Mouse (Mus musculus) liver, embryonic 13.5 days (tissue): ENCODE data around the gene Stk19. TPM values are rescaled to one million over a fixed set of nuclear protein-coding genes. Genes with fewer than 3 reads are reported as not detected.

Source experiments
- ATAC-seq: fragments of 200-750 bp; cut with Nextera tagmentation; 2 replicates; pipeline ENCODE4 v1.8.0; 2017; ENCODE audit warnings: low read depth, mild to moderate bottlenecking, moderate number of reproducible peaks, moderate library complexity
- DNase-seq: peaks from one replicate; pipeline ENCODE4 v3.0.0; 2022
- H3K27ac ChIP-seq: fragments of 300-500 bp; sonication (generic); 2 replicates; pipeline ENCODE4 v1.5.1; 2015; ENCODE audit warnings: moderate library complexity, mild to moderate bottlenecking, inconsistent platforms
- H3K27me3 ChIP-seq: fragments of 300-500 bp; sonication (generic); 2 replicates; pipeline ENCODE4 v1.6.1; 2015; ENCODE audit warnings: mild to moderate bottlenecking, inconsistent platforms
- H3K36me3 ChIP-seq: fragments of 300-500 bp; sonication (generic); 2 replicates; pipeline ENCODE4 v1.6.1; 2015; ENCODE audit warnings: mild to moderate bottlenecking, inconsistent platforms
- H3K4me1 ChIP-seq: fragments of 300-500 bp; sonication (generic); replicated peaks from 2 replicates; pipeline ENCODE4 v1.6.1; 2015; ENCODE audit warnings: inconsistent platforms
- H3K4me2 ChIP-seq: fragments of 300-500 bp; sonication (generic); 2 replicates; pipeline ENCODE4 v1.6.1; 2015; ENCODE audit warnings: inconsistent platforms, mild to moderate bottlenecking, moderate library complexity
- H3K4me3 ChIP-seq: fragments of 300-500 bp; sonication (generic); replicated peaks from 2 replicates; pipeline ENCODE4 v1.5.1; 2015; ENCODE audit warnings: mild to moderate bottlenecking, inconsistent platforms
- H3K9ac ChIP-seq: fragments of 300-500 bp; sonication (generic); 2 replicates; pipeline ENCODE4 v1.6.1; 2015; ENCODE audit warnings: mild to moderate bottlenecking, inconsistent platforms
- H3K9me3 ChIP-seq: fragments of 300-500 bp; sonication (generic); replicated peaks from 2 replicates; pipeline ENCODE4 v1.6.1; 2016; ENCODE audit warnings: inconsistent platforms
- WGBS: fragments of 180-500 bp; shearing (Covaris S2); methylation state at CpG from one replicate; pipeline ENCODE4 v1.1.7; 2015; ENCODE audit not compliant: insufficient replicate concordance; 5-methylcytosine and 5-hydroxymethylcytosine counted together
- polyA plus RNA-seq: library from polyadenylated mRNA; unstranded; fragments of >200 nt; fragmentation: Nextera tagmentation; extraction: Ambion mirVana; gene quantifications from 2 replicates; pipeline ENCODE4 v1.2.1, GENCODE M21; 2015

Gene Stk19
- polyA plus RNA-seq, result 19.9 and 20.2 TPM in 2 replicates

DNA sequence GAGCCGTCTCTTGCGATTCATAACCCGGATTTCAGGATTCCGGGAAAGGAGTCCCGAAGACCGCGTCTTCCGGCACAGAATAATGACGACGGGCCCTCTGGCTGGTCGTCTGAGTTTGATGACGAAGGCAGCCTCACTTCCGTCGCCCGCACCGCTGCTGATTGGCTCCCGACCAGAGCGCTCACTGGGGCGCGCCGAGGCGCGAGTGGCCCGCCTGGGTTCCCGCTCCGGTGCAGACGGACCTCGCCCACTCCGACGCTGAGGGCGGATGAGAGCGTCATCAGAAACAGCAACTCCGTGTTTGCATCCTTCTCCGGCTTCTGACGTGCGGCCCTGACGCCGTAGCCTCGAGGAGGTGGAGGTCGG is at the start of gene Stk19, which contains the start of gene Dxo:
Gene Stk19, minus strand, starts transcription at position 90 of the 366 bp plus-strand sequence.
Gene Dxo, plus strand, starts transcription at position 164 of the 366 bp plus-strand sequence.
- Histone ChIP-seq H3K27me3 (no peaks in the 10 kb centered on the region), H3K9ac (peak within 1 kb of the TSS; percentile 85), H3K27ac (peak within 1 kb of the TSS; percentile 82), H3K4me3 (peak within 1 kb of the TSS; percentile 83), H3K4me1 (peaks cover 52% of the 10 kb centered on the region), H3K4me2 (peak within 1 kb of the TSS; percentile 99), H3K9me3 (no peaks in the 10 kb centered on the region), H3K36me3 (peaks cover 60% of the 10 kb centered on the region)
- ATAC-seq, result peak; percentile 93
- DNase-seq, result peak; percentile 96
- under 1% methylated on average over 40 of the region's 40 CpGs for WGBS

DNA sequence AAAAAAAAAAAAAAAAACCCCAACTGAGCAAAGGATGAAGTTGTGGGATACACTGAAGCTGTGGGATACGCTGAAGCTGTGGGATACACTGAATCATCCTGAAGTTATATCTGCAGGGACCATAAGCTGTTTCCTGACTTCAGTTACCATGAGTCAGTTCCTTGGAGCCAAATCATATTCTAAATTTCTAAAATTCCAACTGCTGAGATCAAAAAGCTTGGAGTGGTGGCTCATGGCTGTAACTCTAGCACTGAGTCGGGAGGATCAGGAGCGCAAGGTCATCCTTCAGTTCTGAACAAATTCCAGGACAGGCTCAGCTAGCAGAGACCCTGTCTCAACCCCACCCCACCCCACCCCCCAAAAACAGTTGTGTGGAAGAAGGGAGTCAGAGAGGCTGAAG is 48.9 kb upstream of the Stk19 start:
- Histone ChIP-seq H3K4me2 (no peak overlapping the region), H3K4me3 (no peak overlapping the region), H3K27ac (no peak overlapping the region), H3K36me3 (no peaks in the 10 kb centered on the region), H3K27me3 (no peaks in the 10 kb centered on the region), H3K9me3 (no peaks in the 10 kb centered on the region), H3K4me1 (peaks cover 37% of the 10 kb centered on the region), H3K9ac (no peak overlapping the region)
- 70% methylated on average over 3 of the region's 3 CpGs for WGBS
- ATAC-seq (no peak), DNase-seq (no peak)

DNA sequence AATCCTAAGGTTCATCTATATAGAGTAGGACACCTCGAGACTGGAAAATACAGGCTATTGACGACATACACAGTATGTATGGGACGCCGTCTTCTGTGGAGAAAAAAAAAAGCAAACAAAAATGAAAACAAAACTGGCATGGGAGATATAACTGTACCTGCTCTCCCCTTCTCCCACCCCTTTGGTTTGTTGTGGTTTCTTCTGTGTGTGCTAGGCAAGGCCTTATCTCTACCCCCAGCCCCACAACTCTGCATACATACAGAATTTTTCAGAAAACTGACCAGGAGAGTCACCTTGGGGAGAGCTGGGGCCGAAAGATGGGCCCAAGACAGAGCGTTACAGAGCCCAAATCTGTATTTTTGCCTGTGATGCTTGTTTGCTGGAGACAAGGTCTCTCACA is 48.0 kb upstream of the Stk19 start:
- WGBS, result 30% methylated on average over 6 of the region's 6 CpGs
- ATAC-seq, result peak; percentile 40; the same call in 1 of the 2 replicates
- Histone ChIP-seq H3K4me2 (0 out of 2 replicates have a peak overlapping the region, but pooled peaks have one; percentile 2), H3K4me1 (peaks cover 37% of the 10 kb centered on the region), H3K9me3 (no peaks in the 10 kb centered on the region), H3K9ac (no peak overlapping the region), H3K27me3 (no peaks in the 10 kb centered on the region), H3K36me3 (no peaks in the 10 kb centered on the region), H3K27ac (no peak overlapping the region), H3K4me3 (no peak overlapping the region)
- no peak for DNase-seq

DNA sequence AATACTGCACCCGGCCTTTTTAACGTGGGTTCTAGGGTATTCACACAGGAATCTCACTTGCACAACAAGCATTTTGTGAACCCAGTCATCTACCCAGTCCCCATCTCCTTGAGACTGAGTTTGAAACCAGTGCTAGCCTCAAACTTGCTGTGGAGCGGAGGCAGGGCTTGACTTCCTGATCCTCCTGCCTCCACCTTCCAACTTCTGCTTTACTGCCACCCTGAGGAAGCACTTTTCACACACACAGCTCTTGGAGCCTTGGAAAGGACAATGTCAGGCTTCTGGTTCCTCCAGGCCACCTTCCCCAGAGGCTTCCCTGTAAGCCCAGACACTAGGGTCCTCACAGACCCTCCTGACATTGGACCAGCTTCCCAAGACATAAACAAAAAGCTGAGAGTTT is 46.6 kb upstream of the Stk19 start:
- Histone ChIP-seq H3K9ac (no peak overlapping the region), H3K9me3 (no peaks in the 10 kb centered on the region), H3K4me3 (no peak overlapping the region), H3K36me3 (no peaks in the 10 kb centered on the region), H3K4me1 (peaks cover 37% of the 10 kb centered on the region), H3K4me2 (no peak overlapping the region), H3K27ac (no peak overlapping the region), H3K27me3 (no peaks in the 10 kb centered on the region)
- ATAC-seq (no peak), DNase-seq (no peak)
- 55% methylated on average over 3 of the region's 3 CpGs for whole genome bisulfite sequencing

DNA sequence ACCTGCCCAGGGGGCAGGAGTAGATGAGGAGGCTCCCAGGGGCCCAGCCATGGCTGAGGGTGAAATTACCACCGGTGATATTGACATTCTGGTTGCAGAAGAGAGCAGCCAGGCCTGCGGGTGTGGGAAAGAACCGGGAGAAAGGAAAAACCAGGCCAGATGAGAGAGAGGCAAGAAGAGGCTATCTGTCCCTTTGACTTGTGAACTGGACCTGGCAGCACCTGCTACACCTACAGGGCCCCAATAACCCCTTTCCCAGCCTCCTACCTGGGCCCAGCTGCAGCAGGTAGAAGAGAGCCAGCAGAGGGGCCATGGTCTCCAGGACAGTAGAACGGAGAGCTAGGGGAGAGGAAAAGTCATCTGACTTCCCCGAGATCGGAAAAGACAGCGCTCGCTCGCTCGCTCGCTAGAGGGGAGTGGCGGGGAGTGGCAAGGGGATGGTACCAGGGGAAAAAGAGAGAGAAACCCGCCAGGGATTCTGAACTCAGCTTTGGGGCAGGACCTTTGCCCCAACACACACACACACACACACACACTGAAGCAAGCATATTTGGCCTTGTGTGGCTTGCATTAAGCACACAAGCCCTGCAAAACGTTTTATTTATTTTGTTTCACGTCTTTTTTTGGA is 45.1 kb upstream of the Stk19 start, which contains the start of gene Gm20547:
Gene Gm20547, minus strand, starts transcription at position 360 of the 628 bp plus-strand sequence.
- H3K9ac ChIP-seq, result peak within 1 kb of the TSS; percentile 36
- H3K27ac ChIP-seq, result peak within 1 kb of the TSS; percentile 29; the same call in 1 of the 2 replicates
- no peak for DNase-seq
- ATAC-seq, result peak; percentile 55; the same call in 1 of the 2 replicates
- peak within 1 kb of the TSS; percentile 44 for H3K4me3 ChIP-seq
- H3K4me2 ChIP-seq, result peak within 1 kb of the TSS; percentile 59
- H3K4me1 ChIP-seq, result peaks cover 37% of the 10 kb centered on the region
- WGBS, result 24% methylated on average over 15 of the region's 15 CpGs
- no peaks in the 10 kb centered on the region for H3K36me3 ChIP-seq
- no peaks in the 10 kb centered on the region for H3K9me3 ChIP-seq
- H3K27me3 ChIP-seq, result no peaks in the 10 kb centered on the region

DNA sequence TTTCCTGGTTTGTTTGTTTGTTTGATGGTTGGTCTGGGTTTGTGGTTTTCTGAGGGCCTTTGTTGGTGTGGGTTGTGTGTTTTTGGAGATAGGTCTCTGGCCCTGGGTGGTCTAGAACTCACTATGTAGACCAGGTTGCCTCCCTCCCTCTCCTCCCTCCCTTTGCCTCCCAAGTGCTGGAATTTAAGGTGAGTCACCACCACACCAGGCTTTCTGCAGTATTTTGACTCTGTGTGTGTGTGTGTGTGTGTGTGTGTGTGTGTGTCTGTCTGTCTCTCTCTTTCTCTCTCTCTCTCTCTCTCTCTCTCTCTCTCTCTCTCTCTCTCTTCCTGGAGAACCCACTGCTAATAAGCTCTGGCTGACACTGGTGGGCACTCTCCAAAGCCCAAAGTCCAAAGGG is 44.4 kb upstream of the Stk19 start:
- ATAC-seq, result no peak

DNA sequence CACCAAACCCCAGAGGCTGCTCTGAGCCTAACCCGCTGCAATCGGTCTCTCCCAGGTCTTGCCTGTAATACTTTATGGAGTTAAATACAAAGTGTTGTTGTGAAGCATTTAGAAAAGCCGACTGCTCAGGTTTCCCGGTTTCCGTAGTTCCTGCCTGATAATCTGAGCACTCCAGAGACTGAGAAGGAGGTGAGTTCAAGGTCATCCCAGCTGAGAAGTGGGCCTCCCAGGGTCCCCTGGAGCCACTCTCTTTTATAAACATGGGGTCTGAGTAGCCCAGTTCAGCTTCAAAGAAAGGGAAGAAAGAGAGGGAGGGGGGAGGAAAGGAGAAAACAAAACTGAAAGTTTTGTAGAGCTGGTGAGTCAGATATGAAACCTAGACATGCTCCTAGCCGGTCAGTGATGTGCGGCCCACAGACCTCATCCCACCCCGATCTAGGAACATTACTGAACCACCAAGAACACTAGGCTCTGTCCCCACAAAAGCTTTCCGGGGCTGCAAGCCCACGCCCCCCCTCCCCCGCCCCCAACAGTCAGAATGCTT is 42.7 kb upstream of the Stk19 start, which contains the start of gene Zbtb12:
Gene Zbtb12, plus strand, starts transcription at position 148 of the 544 bp plus-strand sequence.
- Histone ChIP-seq H3K27ac (no peak within 1 kb of the TSS), H3K36me3 (no peaks in the 10 kb centered on the region), H3K9me3 (no peaks in the 10 kb centered on the region), H3K27me3 (no peaks in the 10 kb centered on the region), H3K4me3 (no peak within 1 kb of the TSS), H3K9ac (no peak within 1 kb of the TSS), H3K4me1 (peaks cover 21% of the 10 kb centered on the region), H3K4me2 (no peak within 1 kb of the TSS)
- 57% methylated on average over 11 of the region's 11 CpGs for WGBS
- ATAC-seq, result no peak
- DNase-seq, result no peak

More for the DNA sequence above, 44.4 kb upstream of the Stk19 start:
- Histone ChIP-seq H3K36me3 (no peaks in the 10 kb centered on the region), H3K27ac (no peak overlapping the region), H3K4me3 (peak overlapping the region; percentile 44), H3K27me3 (no peaks in the 10 kb centered on the region), H3K4me1 (peaks cover 37% of the 10 kb centered on the region), H3K9me3 (no peaks in the 10 kb centered on the region), H3K9ac (no peak overlapping the region), H3K4me2 (peak overlapping the region; percentile 59)
- DNase-seq, result no peak

DNA sequence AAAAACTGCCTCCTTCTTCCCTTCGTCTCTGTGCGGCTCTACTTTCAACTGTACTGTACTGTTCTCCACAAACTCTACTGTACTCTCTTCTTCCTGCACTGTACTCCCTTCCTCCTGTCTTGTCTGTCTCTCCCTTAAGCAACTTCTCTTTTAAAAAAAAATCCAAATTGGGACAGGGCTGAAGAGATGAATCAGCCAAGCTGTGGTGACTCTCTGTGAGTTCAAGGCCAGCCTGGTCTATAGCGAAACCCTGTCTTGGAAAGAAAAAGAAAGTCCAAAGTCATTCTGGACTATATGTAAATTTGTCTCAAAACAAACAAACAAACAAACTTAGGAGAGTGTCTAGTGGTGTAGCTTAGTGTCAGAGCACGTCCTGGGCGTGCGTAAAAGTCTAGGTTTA is 37.6 kb upstream of the Stk19 start:
- Histone ChIP-seq H3K4me2 (no peak overlapping the region), H3K9ac (no peak overlapping the region), H3K4me1 (no peaks in the 10 kb centered on the region; the same call in 1 of the 2 replicates), H3K27me3 (no peaks in the 10 kb centered on the region; the same call in 1 of the 2 replicates), H3K36me3 (no peaks in the 10 kb centered on the region), H3K4me3 (no peak overlapping the region), H3K27ac (no peak overlapping the region), H3K9me3 (no peaks in the 10 kb centered on the region)
- no peak for DNase-seq
- no peak for ATAC-seq
- 70% methylated on average over 6 of the region's 6 CpGs for WGBS

DNA sequence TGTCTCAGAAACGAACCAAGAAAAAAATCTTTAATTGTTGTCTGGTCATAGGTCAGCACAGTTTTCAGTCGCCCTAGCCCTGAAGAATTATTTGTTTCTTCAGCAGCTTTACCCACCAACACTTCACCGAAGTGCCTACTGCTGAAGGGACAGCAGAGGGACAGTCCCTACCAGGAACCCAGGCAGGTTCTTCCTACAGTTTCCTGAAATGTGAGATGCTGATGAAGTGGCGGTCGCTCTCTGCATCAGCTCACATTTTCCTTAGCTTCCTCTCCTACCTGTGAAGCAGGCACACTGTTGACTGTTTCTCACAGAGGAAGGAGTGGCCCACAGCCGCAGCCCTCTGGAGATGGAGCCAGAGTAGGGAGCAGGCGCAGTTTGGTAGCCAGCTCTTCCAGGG is 29.2 kb upstream of the Stk19 start:
- Histone ChIP-seq H3K4me1 (peaks cover 4% of the 10 kb centered on the region), H3K4me2 (no peak overlapping the region), H3K4me3 (no peak overlapping the region), H3K27ac (no peak overlapping the region), H3K9me3 (no peaks in the 10 kb centered on the region), H3K36me3 (no peaks in the 10 kb centered on the region), H3K9ac (no peak overlapping the region), H3K27me3 (0 out of 2 replicates have a peak, but pooled peaks cover 6% of the 10 kb centered on the region)
- no peak for DNase-seq
- ATAC-seq, result no peak
- WGBS, result 43% methylated on average over 7 of the region's 7 CpGs

DNA sequence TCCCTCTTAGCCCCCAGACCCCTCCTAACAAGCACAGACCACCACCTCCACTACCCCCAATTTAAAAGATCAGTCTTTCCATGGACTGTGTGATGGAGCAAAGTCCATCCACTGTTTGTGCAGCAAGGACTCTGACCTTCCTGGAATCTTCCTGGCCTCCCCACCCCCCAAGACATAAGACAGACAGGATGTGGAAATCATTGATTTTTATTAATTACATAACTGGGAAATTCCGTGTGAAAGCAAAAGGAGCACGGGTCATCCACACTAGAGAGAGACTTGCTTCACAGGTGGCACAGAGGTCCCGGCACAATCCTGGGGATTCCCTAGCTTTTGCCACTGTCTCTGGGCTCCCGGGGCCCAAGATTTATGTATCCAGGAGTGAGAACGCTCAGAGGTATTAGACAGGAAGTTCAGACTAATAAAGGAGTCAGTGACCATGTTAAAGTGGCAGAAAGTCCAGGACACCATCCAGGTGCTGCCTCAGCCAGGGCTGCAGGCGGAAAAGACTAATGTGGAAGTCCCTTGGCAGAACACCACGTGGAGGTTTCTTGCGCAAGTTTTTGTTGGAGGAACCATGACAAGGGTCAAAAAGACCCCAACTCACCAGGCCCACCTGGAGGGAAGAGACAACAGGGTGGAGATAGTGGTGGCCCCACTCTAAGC is 25.8 kb upstream of the Stk19 start, which contains the start of gene Cfb:
Gene Cfb, minus strand, starts transcription at position 103 of the 666 bp plus-strand sequence.
- WGBS, result 38% methylated on average over 8 of the region's 8 CpGs
- ATAC-seq, result peak; percentile 60
- DNase-seq, result no peak
- Histone ChIP-seq H3K4me3 (peak within 1 kb of the TSS; percentile 41), H3K36me3 (peaks cover 11% of the 10 kb centered on the region), H3K9ac (peak within 1 kb of the TSS; percentile 48), H3K27ac (peak within 1 kb of the TSS; percentile 58), H3K27me3 (0 out of 2 replicates have a peak, but pooled peaks cover 6% of the 10 kb centered on the region), H3K4me1 (peaks cover 33% of the 10 kb centered on the region), H3K9me3 (no peaks in the 10 kb centered on the region), H3K4me2 (peak within 1 kb of the TSS; percentile 49)

DNA sequence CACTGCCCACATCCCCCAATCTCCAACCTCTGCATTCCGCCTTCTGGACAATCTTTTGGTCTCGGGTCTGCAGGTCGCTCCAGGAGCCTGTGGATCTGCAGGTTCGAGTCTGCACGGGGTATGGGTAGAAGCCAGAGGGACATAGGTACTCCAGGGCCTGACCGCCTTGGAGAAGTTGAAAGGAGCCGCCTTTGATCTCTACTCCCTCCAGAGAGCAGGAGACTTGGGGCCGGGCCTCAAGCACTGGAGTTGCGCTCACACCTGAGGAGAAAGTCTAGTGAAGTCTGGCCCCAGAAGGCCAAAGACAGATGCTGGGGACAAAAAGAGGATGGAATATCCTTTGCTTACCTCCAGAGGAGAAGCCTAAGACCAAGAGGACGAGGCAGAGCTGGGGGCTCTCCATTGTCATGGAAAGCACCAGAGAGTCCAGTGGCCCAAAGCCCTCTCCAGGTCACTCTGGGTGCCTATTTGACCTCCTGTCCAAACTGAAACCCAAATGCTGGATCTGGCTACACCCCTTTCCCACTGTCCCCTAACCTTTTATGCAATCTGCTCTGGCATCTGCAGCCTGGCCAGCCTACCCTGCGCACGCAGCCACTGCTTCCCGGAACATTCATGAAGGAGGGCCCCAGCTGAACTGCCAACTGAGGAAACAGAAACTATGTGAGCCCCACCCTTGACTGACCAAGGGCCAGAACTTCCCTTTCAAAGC is 25.1 kb upstream of the Stk19 start:
- Histone ChIP-seq H3K4me1 (peaks cover 33% of the 10 kb centered on the region), H3K27ac (peak overlapping the region; percentile 58), H3K4me3 (peak overlapping the region; percentile 41), H3K9me3 (no peaks in the 10 kb centered on the region), H3K4me2 (peak overlapping the region; percentile 49), H3K36me3 (peaks cover 18% of the 10 kb centered on the region), H3K27me3 (0 out of 2 replicates have a peak, but pooled peaks cover 6% of the 10 kb centered on the region), H3K9ac (peak overlapping the region; percentile 48)
- WGBS, result 47% methylated on average over 13 of the region's 13 CpGs
- no peak for DNase-seq
- peak; percentile 71 for ATAC-seq
